Mouse (Mus musculus) heart, embryonic 14.5 days (tissue): Measurements from ENCODE around the gene Emc7. TPM values are rescaled to one million over a fixed set of nuclear protein-coding genes. Genes with fewer than 3 reads are reported as not detected.

ENCODE experiments used
- polyA plus RNA-seq: library from polyadenylated mRNA; unstranded; fragments of >200 nt; fragmentation: Nextera tagmentation; extraction: Ambion mirVana; gene quantifications from 2 replicates; pipeline ENCODE4 v1.2.1, GENCODE M21; 2014

The Emc7 gene
- polyA plus RNA-seq, 1 experiment from 2014 or later = 20.1 TPM

Other genes starting within 250 kb of the Emc7 start
- gene Lpcat4, start 215.5 kb upstream of the Emc7 start, polyA plus RNA-seq = 10.3 and 12.1 TPM in 2 replicates
- not detected in 2 replicates for gene Nutm1, start 195.7 kb upstream of the Emc7 start, polyA plus RNA-seq
- gene Nop10, start 193.1 kb upstream of the Emc7 start, polyA plus RNA-seq = 176 and 180 TPM in 2 replicates
- 17.9 and 18.1 TPM in 2 replicates for gene Slc12a6, start 189.2 kb upstream of the Emc7 start, polyA plus RNA-seq
- not detected in 2 replicates for gene Gm21985, start 188.7 kb upstream of the Emc7 start, polyA plus RNA-seq
- 99.2 and 107 TPM in 2 replicates for gene Emc4, start 87.0 kb upstream of the Emc7 start, polyA plus RNA-seq
- gene Katnbl1, start 75.8 kb upstream of the Emc7 start, polyA plus RNA-seq = 22.4 and 24.1 TPM in 2 replicates
- gene Chrm5, start 25.8 kb downstream of the Emc7 start, polyA plus RNA-seq = not detected in 2 replicates
- 6.0 and 8.3 TPM in 2 replicates for gene Aven, start 38.0 kb downstream of the Emc7 start, polyA plus RNA-seq